Mouse (Mus musculus) embryonic fibroblast, embryonic 13.5 days (primary cell): ENCODE results near the gene Tmigd3. TPM values are rescaled to one million over a fixed set of nuclear protein-coding genes. Genes with fewer than 3 reads are reported as not detected.

ENCODE experiments used
- H3K27ac ChIP-seq: 2 replicates; pipeline ENCODE4 v1.5.1; 2012; ENCODE audit warnings: low read length, control low read depth, inconsistent platforms; ENCODE audit not compliant: insufficient read depth
- H3K4me1 ChIP-seq: 2 replicates; pipeline ENCODE4 v1.6.1; 2011; ENCODE audit warnings: low read length; ENCODE audit not compliant: control insufficient read depth, insufficient read depth
- H3K4me3 ChIP-seq: 2 replicates; pipeline ENCODE4 v1.5.1; 2011; ENCODE audit warnings: mild to moderate bottlenecking, control low read depth, low read length; ENCODE audit not compliant: insufficient read depth
- CTCF ChIP-seq: IDR thresholded peaks from 2 replicates; pipeline ENCODE4 v1.5.1; 2011; ENCODE audit warnings: mild to moderate bottlenecking, control low read depth, low read length, moderate library complexity, borderline replicate concordance; ENCODE audit not compliant: insufficient read depth
- POLR2A ChIP-seq: IDR thresholded peaks from 2 replicates; pipeline ENCODE4 v1.6.1; 2011; ENCODE audit warnings: low read depth, mild to moderate bottlenecking, control low read depth, low read length, moderate library complexity
- polyA plus RNA-seq: library from polyadenylated mRNA; stranded (reverse); fragments of >200 nt; gene quantifications from 2 replicates; pipeline ENCODE4 v1.2.4, GENCODE M21; 2011; ENCODE audit warnings: low read depth; ENCODE audit not compliant: missing spikeins, insufficient read length

Gene Tmigd3
- polyA plus RNA-seq, 1 experiment, result not detected

DNA sequence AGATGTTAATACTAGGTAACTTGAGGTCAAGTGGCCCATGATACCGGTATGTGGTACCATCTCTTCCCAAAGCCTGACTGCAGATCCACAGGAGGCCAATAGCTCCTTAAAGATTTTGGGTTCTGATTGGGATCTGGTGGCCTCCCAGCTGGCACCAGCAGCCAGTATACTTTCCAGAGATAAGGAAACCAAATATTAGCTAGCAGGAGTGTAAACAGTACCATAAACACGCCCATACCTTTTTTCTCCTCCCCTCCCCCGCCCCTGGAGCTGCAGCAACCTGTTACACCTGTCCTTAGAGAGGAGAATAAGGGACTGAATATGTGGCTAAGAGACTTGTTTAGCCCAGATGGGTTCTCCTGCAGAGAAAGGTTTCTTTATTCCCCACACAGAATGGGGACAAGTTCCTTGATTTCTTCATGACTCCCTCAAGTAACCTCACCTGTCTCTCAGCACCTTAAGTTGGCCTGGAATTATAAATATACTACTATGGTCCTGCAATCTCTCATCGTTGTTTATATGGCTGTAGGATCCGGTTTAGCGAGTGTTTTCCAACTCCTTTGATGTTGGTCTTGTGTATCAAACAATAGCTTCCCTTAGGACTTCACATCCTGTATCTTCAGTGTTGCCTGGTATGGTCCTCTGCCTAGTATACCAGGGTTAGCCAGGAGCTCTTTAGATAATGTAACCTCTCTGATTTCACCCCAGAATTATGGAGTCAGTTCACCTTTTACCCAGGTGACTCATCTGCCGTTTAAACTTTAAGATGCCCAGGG lies 24.2 kb upstream of the Tmigd3 start:
- TF ChIP-seq POLR2A (no peak), CTCF (no peak)
- no peak overlapping the region for H3K27ac ChIP-seq
- H3K4me3 ChIP-seq, result no peak overlapping the region

DNA sequence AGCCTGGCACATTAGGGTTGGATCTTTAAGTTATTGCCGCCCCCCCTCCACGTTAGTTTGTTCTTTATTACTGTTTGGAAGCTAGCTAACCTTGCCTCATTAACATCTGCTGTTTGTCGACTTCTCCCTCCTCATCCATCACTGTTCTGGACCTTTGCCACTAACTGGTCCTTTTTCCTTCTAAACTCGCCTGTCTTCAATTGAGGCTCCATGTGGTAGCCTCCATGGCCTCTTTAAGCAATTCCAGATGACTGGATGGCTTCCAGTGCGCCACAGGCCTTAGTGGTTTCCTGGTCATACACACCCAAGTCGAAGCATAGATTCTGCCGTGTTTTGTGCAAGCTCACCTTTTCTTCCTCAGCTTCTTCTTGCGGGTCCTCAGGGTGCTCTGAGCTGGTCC lies 16.9 kb upstream of the Tmigd3 start:
- Histone ChIP-seq H3K4me3 (no peak overlapping the region), H3K27ac (no peak overlapping the region), H3K4me1 (peaks cover 2% of the 10 kb centered on the region; the same call in 1 of the 2 replicates)
- TF ChIP-seq POLR2A (no peak), CTCF (no peak)

More for the DNA sequence above, 24.2 kb upstream of the Tmigd3 start:
- H3K4me1 ChIP-seq, result no peaks in the 10 kb centered on the region

DNA sequence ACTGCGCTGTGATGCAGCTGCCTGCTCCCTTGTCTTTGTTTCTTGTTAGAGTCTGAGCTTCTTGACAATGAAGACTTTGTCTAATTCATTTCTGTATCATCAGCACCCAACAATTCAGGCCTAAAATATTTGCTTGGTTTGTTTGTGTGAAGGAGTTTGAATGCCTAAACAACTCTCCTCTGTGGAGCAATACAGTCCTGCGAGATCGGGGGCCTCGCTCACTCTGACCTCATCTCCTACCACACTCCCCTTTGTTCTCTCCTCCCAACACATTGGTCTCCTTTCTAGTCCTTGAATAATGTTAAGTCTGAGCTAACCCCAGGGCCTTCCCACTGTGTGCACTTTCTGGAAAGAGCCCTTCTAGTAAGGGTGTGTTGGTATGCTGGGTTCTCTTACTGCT lies 15.9 kb upstream of the Tmigd3 start:
- H3K4me1 ChIP-seq, result peaks cover 2% of the 10 kb centered on the region; the same call in 1 of the 2 replicates
- no peak overlapping the region for H3K4me3 ChIP-seq
- no peak for TF ChIP-seq POLR2A
- no peak for TF ChIP-seq CTCF
- no peak overlapping the region for H3K27ac ChIP-seq

DNA sequence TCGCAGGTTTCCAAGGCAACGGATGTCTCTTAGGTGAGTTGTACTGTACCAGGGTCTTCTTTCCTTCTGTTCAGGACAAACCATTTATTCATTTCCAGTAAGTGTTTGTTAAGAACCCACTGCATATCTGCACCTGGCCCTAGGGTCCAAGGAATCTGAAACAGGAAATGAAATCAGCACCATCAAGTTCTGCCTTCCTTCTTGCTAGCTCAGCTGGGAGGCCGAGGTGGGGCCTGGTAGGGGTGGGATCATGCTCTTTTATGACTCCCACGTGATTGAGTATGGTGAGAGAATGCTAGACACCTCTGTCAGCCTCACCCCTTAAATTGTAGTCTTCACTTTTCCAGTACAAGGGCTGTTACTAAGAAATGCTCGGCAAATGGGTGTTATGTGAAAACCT lies 13.2 kb upstream of the Tmigd3 start:
- H3K27ac ChIP-seq, result no peak overlapping the region

DNA sequence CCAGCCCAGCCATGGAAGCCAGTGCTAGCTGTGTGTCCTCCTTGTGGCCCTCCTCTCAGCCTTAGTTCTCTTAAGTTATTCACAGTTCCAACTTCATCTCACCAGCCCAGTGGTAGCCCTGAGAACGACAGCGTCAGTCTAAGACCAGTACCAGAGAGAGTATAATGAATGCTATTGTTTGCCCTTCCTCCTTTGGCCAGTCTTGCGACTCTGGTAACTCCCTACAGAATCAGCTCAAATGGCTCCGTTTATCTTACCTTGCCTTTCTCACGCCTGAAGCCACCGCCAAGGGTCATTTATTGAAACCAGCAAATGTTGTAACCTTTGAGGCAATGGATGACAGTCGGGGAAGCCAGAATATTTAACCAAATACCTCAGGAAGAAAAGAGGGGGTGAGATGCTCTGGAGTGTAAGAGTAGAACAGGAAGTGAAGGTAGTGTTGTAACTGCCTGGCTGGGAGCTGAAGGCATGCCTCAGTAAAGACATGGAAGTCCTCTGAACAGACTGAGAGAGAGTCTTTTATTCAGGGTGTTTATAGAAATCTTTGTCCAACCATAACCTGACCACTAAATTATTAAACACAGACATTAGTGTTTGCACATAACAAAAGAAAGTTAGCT lies 8.8 kb upstream of the Tmigd3 start:
- Histone ChIP-seq H3K4me1 (no peaks in the 10 kb centered on the region), H3K4me3 (no peak overlapping the region), H3K27ac (no peak overlapping the region)
- TF ChIP-seq CTCF (no peak), POLR2A (no peak)

More for the DNA sequence above, 13.2 kb upstream of the Tmigd3 start:
- Histone ChIP-seq H3K4me3 (no peak overlapping the region), H3K4me1 (peaks cover 2% of the 10 kb centered on the region; the same call in 1 of the 2 replicates)
- no peak for TF ChIP-seq POLR2A
- TF ChIP-seq CTCF, result no peak

DNA sequence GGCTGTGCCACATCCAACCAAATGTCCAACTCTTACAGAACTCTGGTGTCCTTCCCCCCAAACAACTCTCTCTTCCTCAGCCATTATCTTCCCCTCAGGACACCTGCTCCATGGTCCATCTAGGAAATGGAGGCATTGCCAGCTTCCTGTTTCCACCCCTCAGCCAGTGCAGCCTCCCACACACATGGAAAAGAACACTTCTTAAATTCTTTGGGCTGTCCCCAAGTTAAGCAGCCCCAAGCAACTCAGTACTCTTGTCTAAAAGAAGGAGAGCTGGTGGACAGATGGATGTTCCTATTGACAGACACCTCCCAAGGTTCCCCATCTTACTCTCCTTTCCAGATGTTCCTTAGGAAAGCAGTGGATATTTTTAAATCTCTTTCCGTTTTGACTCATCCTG lies 6.6 kb upstream of the Tmigd3 start:
- H3K4me3 ChIP-seq, result no peak overlapping the region
- TF ChIP-seq CTCF (no peak), POLR2A (no peak)
- H3K4me1 ChIP-seq, result no peaks in the 10 kb centered on the region
- no peak overlapping the region for H3K27ac ChIP-seq

DNA sequence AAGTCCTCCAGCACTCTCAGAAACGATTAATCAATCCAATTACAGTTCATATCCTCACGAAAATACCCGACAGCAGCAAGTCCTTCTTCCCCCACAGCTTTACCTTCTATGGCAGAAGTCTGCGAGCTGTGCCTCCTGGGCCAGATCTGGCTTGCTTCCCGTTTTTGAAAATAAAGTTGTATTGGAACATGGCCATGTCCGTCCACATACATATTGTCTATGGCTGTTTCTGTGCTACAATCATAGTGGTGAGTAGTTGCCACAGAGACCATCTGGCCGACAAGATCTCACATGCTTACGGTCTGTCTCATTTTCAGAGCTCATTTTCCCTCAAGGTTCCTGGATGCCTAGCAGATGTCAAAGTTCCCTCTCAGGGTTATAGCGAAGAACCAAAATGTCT lies 5.6 kb upstream of the Tmigd3 start:
- Histone ChIP-seq H3K4me1 (no peaks in the 10 kb centered on the region), H3K4me3 (no peak overlapping the region), H3K27ac (no peak overlapping the region)
- TF ChIP-seq POLR2A (no peak), CTCF (no peak)

DNA sequence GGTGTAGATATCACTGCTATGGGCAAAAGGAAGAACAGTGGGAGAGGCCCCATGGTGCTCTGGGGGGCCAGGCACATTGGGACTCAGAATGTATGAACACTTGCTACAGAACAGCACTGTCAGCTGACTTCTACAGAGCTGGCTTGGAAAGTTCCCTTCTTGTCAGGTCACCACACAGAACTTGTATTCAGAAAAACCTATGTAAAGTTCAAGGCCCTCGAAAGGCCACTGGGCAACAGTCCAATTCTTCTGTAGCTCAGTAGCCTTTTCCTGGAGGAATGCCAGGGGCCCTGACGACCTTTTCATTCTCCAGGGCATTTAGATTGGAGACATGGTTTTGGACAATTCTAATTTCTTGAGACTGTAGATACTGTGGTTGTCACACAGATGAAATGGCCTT lies 2.6 kb upstream of the Tmigd3 start:
- TF ChIP-seq POLR2A (no peak), CTCF (no peak)
- H3K4me3 ChIP-seq, result no peak overlapping the region
- H3K4me1 ChIP-seq, result peaks cover 3% of the 10 kb centered on the region; the same call in 1 of the 2 replicates
- no peak overlapping the region for H3K27ac ChIP-seq

DNA sequence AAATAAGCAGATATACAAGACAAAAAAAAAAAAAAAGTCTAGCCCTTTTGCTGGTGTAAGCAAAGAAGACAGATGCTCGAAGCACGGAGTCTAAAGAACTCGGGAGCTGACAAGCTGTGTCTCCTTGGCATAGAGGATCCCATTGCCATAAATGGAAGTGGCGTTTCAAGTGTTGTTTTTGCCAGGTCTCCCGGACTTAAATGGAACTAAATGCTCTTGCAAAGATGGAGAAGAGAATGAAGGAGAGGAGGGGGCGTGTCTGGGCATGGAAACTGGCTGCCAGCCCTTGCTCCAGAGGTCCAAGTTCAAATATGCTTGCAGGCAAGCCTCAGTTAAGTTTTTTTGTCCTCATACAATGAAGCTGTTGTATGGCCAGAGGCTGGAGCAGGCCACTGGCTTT lies 1.3 kb downstream of the Tmigd3 start:
- Histone ChIP-seq H3K4me3 (no peak overlapping the region), H3K4me1 (peaks cover 3% of the 10 kb centered on the region; the same call in 1 of the 2 replicates), H3K27ac (no peak overlapping the region)
- TF ChIP-seq CTCF (no peak), POLR2A (no peak)

DNA sequence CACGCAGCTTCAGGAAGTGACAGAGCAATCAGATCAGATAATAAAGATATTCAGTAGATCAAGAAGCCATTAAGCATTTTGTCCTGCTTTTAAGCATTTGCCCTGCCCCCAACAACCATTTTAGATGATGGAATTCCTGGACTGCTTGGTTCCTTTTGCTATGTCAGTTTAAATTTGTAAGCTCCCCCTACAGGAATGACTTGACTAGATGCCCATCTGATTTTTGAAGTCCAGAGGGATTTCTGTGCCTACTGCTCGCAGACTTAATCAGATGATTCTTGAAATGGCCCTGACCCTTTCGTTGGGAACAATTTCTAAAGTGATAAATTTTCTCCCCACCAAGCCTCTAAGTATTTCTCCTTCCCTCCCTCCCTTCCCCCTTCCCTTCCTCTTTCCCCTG lies 1.9 kb downstream of the Tmigd3 start:
- H3K27ac ChIP-seq, result no peak overlapping the region
- TF ChIP-seq CTCF, result no peak
- no peak for TF ChIP-seq POLR2A

More for the DNA sequence above, 1.9 kb downstream of the Tmigd3 start:
- Histone ChIP-seq H3K4me3 (no peak overlapping the region), H3K4me1 (peaks cover 3% of the 10 kb centered on the region; the same call in 1 of the 2 replicates)
